Mouse (Mus musculus) limb, embryonic 15.5 days (tissue): ENCODE measurements around the gene Ncoa5. TPM values are rescaled to one million over a fixed set of nuclear protein-coding genes. Genes with fewer than 3 reads are reported as not detected.

ENCODE experiments used
- ATAC-seq: fragments of 200-750 bp; cut with Nextera tagmentation; 2 replicates; pipeline ENCODE4 v1.8.0; 2017; ENCODE audit warnings: low read depth, moderate TSS enrichment; ENCODE audit not compliant: insufficient number of reproducible peaks, low FRiP score, low TSS enrichment
- H3K27ac ChIP-seq: fragments of 300-500 bp; sonication (generic); 2 replicates; pipeline ENCODE4 v1.5.1; 2015; ENCODE audit warnings: moderate library complexity, mild to moderate bottlenecking, inconsistent platforms
- H3K27me3 ChIP-seq: fragments of 300-500 bp; sonication (generic); 2 replicates; pipeline ENCODE4 v1.6.1; 2015; ENCODE audit warnings: inconsistent platforms
- H3K36me3 ChIP-seq: fragments of 300-500 bp; sonication (generic); 2 replicates; pipeline ENCODE4 v1.6.1; 2015; ENCODE audit warnings: inconsistent platforms
- H3K4me1 ChIP-seq: fragments of 300-500 bp; sonication (generic); 2 replicates; pipeline ENCODE4 v1.6.1; 2015; ENCODE audit warnings: inconsistent platforms
- H3K4me2 ChIP-seq: fragments of 300-500 bp; sonication (generic); 2 replicates; pipeline ENCODE4 v1.6.1; 2015; ENCODE audit warnings: mild to moderate bottlenecking, inconsistent platforms
- H3K4me3 ChIP-seq: fragments of 300-500 bp; sonication (generic); 2 replicates; pipeline ENCODE4 v1.5.1; 2015; ENCODE audit warnings: mild to moderate bottlenecking, inconsistent platforms
- H3K9ac ChIP-seq: fragments of 300-500 bp; sonication (generic); 2 replicates; pipeline ENCODE4 v1.6.1; 2015; ENCODE audit warnings: inconsistent platforms
- H3K9me3 ChIP-seq: fragments of 300-500 bp; sonication (generic); 2 replicates; pipeline ENCODE4 v1.6.1; 2016; ENCODE audit warnings: inconsistent platforms
- WGBS: fragments of 180-500 bp; shearing (Covaris S2); methylation state at CpG from one replicate; pipeline ENCODE4 v1.1.7; 2015; 5-methylcytosine and 5-hydroxymethylcytosine counted together
- polyA plus RNA-seq: library from polyadenylated mRNA; unstranded; fragments of >200 nt; fragmentation: Nextera tagmentation; extraction: Ambion mirVana; gene quantifications from 2 replicates; pipeline ENCODE4 v1.2.1, GENCODE M21; 2015

Gene Ncoa5
- polyA plus RNA-seq, 1 experiment from 2014 or later: 62.9 TPM

DNA sequence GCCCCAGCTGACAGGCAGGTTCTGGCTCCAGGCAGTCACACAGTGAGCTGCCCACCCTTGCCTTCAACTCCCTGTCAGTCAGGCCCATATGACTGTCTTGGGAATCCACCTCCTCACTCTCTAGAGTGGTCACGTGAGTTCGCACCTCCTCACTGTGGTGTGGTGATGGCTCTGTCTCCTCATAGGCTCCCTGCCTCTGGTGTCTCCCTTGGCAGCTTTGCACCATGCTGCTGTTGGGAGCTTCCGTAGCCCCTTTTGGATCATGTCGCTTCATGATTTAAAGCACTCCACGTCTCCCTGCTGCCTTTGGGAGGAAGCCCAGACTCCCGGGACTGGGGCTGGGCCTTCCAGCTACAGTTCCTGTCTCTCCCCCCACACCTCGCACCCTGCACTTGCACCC, 29.8 kb upstream of the Ncoa5 start:
- Histone ChIP-seq H3K4me3 (no peak overlapping the region), H3K36me3 (no peaks in the 10 kb centered on the region), H3K4me1 (no peaks in the 10 kb centered on the region), H3K27ac (no peak overlapping the region), H3K9ac (no peak overlapping the region), H3K4me2 (no peak overlapping the region), H3K27me3 (no peaks in the 10 kb centered on the region), H3K9me3 (no peaks in the 10 kb centered on the region)
- WGBS: 37% methylated on average over 7 of the region's 7 CpGs
- no peak for ATAC-seq

DNA sequence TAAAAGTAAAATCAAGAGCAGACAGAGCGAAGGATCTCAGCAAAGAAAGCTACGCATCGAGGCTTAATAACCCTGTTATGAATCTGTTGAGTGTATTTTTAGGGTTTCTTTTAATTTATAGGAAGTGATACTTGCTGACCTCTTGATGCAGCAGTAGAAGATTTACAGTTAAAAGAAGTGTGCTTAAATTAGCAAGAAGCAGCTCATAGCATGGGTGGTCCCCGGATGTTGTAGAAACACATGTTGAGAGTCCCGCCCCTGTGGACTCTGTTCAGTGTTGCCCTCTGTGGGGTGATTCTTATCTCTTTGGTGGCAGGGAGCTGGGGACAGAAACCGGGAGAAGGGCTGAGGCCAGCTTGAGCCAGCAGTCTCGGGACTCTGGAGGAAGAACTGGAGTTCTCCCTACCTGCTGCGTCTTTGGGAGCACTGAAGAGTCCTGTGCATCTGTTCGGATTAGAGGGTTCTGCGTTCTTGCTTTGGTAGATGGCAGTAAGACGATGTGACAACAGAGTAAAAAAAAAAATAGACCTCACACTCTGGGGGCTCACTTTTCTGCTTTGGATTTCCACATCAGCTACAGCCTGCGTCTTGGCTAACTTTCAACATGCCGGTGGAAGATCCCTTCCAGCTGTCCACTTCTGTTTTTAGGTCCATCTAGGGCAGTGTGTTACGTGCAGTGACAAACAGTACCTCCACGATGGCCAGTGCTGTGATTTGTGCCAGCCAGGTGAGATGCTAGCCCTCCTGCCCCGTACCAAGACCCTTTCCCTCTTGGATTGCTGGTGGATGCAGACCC, 27.2 kb upstream of the Ncoa5 start:
- Histone ChIP-seq H3K4me2 (no peak overlapping the region), H3K4me1 (no peaks in the 10 kb centered on the region), H3K36me3 (no peaks in the 10 kb centered on the region), H3K9me3 (no peaks in the 10 kb centered on the region), H3K9ac (no peak overlapping the region), H3K4me3 (no peak overlapping the region), H3K27ac (no peak overlapping the region), H3K27me3 (0 out of 2 replicates have a peak, but pooled peaks cover under 1% of the 10 kb centered on the region)
- ATAC-seq: no peak
- 70% methylated on average over 16 of the region's 16 CpGs for WGBS

DNA sequence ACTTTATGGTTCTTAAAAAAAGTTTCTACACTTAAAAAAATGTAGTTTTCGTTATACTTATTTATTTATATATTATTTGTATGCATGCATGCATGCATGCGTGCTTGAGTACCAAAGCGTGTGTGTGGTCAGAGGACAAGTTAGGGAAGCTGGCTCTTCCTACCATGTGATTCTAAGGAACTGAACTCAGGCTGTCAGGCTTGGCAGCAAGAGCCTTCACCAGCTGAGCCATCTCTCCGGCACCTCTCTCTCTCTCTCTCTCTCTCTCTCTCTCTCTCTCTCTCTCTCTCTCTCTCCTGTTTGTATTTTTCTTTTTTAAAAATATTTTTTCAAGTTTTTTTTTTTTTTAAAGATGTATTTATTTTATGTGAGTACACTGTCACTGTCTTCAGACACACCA, 25.3 kb upstream of the Ncoa5 start:
- 90% methylated on average over 4 of the region's 4 CpGs for WGBS
- Histone ChIP-seq H3K4me3 (no peak overlapping the region), H3K9me3 (no peaks in the 10 kb centered on the region), H3K4me1 (peaks cover 11% of the 10 kb centered on the region), H3K27ac (no peak overlapping the region), H3K4me2 (no peak overlapping the region), H3K27me3 (0 out of 2 replicates have a peak, but pooled peaks cover 6% of the 10 kb centered on the region), H3K36me3 (no peaks in the 10 kb centered on the region), H3K9ac (no peak overlapping the region)
- ATAC-seq: no peak

DNA sequence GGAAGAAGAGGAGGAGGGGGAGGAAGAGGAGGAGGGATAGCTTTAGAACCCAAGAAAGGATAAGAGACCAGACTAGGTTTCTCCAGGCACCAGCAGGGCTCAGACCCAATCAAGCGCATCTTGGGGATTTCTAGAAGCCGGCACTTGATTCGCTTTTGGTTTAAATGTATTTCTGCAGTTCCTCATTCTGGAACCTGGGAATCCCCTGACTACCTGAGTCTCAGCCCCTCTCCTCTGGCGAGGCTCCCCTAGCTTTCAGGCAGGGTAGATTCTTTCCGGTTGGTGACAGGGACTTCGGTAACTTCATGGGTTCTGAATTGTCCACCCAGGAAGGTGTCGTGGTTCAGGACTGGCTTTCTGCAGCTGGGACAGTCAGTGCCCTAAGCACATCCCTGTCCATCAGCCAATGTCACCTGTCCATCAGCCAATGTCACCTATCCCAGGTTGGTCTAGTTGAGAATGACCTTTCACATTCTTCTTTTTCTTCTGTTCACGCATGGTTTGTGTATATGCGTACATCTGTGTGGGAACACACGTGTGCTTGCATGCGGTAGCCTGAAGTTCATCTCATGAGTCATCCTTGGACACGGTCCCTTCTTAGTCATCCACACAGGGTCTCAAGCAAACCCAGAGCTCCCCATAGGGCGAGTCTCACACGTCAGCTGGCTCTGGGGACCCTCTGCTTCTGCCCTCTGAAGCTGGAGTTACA, 21.9 kb upstream of the Ncoa5 start:
- Histone ChIP-seq H3K4me1 (peaks cover 11% of the 10 kb centered on the region), H3K27ac (no peak overlapping the region), H3K4me2 (peak overlapping the region; percentile 45; the same call in 1 of the 2 replicates), H3K9ac (no peak overlapping the region), H3K9me3 (no peaks in the 10 kb centered on the region), H3K4me3 (0 out of 2 replicates have a peak overlapping the region, but pooled peaks have one; percentile 30), H3K27me3 (0 out of 2 replicates have a peak, but pooled peaks cover 6% of the 10 kb centered on the region), H3K36me3 (no peaks in the 10 kb centered on the region)
- WGBS: 73% methylated on average over 14 of the region's 14 CpGs
- no peak for ATAC-seq

DNA sequence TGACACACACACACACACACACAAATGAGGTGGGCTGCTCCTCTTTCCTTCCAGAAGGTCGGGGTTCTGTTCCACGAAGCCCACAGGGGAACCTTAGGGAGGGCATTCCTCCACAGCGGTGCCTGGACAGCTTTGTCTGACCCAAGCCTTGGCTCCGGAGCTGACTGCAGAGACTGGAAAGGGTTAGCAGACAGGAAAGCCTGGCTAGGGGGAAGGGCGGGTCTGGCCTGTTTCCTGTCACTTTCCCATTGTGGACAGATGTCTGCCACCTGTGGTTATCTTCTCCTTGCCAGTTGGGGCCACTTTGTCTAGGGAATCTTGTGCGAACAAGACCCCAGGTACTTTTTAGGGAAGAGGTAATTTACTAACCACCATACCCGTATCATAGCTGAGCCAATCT, 21.2 kb upstream of the Ncoa5 start:
- Histone ChIP-seq H3K27me3 (0 out of 2 replicates have a peak, but pooled peaks cover 6% of the 10 kb centered on the region), H3K4me2 (peak overlapping the region; percentile 45), H3K4me1 (peaks cover 11% of the 10 kb centered on the region), H3K9me3 (no peaks in the 10 kb centered on the region), H3K4me3 (peak overlapping the region; percentile 30), H3K27ac (0 out of 2 replicates have a peak overlapping the region, but pooled peaks have one; percentile 22), H3K9ac (no peak overlapping the region), H3K36me3 (no peaks in the 10 kb centered on the region)
- no peak for ATAC-seq
- WGBS: 2% methylated on average over 7 of the region's 7 CpGs

DNA sequence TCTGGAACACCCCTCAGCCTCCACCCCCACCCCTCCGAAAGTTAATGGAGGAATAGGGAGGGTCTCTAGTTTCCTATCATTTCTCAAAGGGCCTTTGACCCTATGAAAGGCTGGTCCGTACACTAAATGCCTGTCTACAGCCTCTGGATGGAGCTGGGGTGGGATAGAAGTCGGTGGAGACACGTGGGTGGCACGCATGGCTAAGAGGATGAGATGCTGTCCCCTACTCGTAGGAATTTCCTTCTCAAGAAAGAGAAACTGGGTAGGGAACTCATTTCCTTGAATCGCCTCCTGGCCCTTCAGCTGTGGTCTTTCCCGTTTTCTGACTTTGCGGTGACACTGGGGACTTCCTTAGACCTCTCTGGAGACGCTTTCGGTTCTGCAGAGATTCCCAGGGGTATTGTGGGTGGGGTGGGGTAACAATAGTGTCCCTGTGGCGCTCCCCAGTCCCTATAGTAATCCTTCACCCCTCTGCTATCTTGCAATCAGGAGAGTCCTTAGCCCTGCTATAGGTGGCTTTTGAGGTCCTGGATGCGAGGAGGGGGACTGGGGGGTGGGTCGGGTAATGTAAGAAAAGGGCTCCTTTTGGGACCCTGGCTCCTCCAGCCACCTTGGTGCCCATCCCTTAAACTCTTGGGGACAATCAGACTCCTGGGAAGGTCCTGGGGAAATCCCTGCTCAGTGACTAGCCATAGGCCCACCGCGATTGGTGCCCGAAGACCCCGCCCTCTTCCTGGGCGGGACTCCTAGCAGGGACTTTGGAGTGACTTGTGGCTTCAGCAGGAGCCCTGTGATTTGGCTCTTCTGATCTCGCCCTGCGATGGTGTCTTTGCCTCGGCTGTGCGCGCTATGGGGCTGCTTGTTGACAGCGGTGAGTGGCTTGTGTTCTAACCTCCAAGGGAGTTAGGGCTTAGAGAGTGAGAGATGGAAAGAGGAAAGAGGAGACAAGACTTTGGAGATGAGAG, 20.5 kb upstream of the Ncoa5 start, which contains the start of gene Cd40:
Cd40 (plus strand) TSS at position 740 of the 965 bp plus-strand sequence.
- Histone ChIP-seq H3K27ac (0 out of 2 replicates have a peak within 1 kb of the TSS, but pooled peaks have one; percentile 22), H3K36me3 (no peaks in the 10 kb centered on the region), H3K9me3 (no peaks in the 10 kb centered on the region), H3K9ac (no peak within 1 kb of the TSS), H3K4me2 (peak within 1 kb of the TSS; percentile 45), H3K4me1 (peaks cover 11% of the 10 kb centered on the region), H3K4me3 (peak within 1 kb of the TSS; percentile 30), H3K27me3 (0 out of 2 replicates have a peak, but pooled peaks cover 6% of the 10 kb centered on the region)
- ATAC-seq: no peak
- WGBS: 16% methylated on average over 25 of the region's 25 CpGs

DNA sequence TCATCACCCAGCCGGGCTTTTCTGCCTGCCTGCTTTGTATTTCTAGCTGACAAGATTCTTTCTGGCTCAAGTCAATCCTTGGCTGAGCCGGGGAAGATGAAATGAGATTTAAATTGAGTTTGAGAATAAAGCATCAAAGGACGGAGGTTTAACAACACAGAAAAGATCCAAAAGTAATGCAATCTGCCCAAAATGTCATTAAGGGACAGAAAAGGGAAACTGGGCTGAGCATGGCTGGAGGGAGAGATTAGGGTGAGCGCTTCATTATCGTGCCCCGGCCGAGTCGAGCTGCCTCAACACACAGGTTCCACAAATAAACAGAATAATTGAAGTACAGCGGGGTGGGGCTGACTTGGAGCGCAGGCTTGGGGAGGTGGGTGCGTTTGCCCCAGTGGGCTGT, 16.9 kb upstream of the Ncoa5 start:
- no peaks in the 10 kb centered on the region for H3K9me3 ChIP-seq
- H3K27ac ChIP-seq: no peak overlapping the region
- H3K4me1 ChIP-seq: peaks cover 11% of the 10 kb centered on the region
- no peak overlapping the region for H3K9ac ChIP-seq
- H3K4me2 ChIP-seq: no peak overlapping the region
- 0 out of 2 replicates have a peak, but pooled peaks cover 3% of the 10 kb centered on the region for H3K27me3 ChIP-seq
- H3K36me3 ChIP-seq: no peaks in the 10 kb centered on the region
- no peak overlapping the region for H3K4me3 ChIP-seq
- no peak for ATAC-seq
- 45% methylated on average over 11 of the region's 11 CpGs for WGBS

DNA sequence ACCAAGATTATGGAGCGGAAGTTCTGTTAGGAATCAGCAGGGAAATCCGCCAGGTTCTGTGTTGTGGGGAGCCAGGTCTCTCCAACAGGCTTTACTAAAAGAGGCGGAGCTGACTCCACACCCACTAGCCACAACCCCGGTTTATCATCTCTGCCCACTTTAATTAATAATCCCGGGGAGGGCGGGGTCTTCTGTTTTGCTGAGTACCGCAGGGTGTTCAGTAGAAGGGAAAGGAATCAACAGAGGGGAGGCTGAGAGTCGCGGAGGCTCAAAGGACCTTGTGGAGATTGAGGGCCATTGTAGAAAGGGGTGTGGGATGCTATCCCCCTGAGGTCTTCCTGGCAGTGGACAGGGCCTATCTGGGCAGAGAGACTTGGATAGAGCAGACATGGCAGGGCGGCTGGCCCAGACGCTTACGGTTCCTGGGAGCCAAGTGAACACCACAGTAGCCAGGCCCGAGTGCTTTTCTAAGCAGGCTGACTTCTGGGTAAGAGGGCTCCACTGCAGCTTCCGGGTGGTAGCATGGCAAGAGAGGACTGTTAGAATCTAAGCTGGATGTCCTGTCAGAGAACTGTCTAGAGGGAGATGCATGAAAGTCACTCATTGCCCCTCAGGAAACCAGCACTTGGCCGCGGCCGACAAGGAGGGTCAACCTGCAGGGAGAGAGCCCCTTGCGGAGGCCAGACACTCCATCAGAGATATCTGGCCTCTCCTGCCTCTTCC, 16.3 kb upstream of the Ncoa5 start:
- Histone ChIP-seq H3K4me3 (no peak overlapping the region), H3K9ac (no peak overlapping the region), H3K4me1 (peaks cover 9% of the 10 kb centered on the region), H3K4me2 (no peak overlapping the region), H3K9me3 (no peaks in the 10 kb centered on the region), H3K27me3 (no peaks in the 10 kb centered on the region), H3K36me3 (no peaks in the 10 kb centered on the region), H3K27ac (no peak overlapping the region)
- WGBS: 80% methylated on average over 18 of the region's 18 CpGs
- ATAC-seq: no peak

DNA sequence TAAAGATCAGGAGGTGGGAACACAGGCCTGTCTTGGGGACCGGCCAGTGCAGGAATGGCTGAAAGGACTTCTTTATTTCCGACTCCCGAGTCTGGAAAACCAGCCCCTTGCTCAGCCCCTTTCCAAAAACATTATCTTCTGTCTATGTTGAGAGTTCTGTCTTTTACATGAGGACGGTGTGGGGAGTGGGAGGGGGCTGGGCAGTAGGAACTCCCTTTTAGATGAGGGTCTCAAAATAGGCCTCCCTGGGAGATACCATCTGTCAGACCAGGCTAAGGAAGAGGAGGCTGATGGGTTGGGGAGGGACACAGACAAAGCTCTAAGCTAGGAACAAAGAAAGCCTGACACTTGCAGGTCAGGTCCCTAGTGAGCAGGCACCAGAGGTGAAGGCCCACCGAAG, 14.4 kb upstream of the Ncoa5 start:
- Histone ChIP-seq H3K4me2 (no peak overlapping the region), H3K9me3 (no peaks in the 10 kb centered on the region), H3K27me3 (0 out of 2 replicates have a peak, but pooled peaks cover 4% of the 10 kb centered on the region), H3K27ac (no peak overlapping the region), H3K9ac (no peak overlapping the region), H3K4me3 (no peak overlapping the region), H3K36me3 (no peaks in the 10 kb centered on the region), H3K4me1 (no peaks in the 10 kb centered on the region)
- no peak for ATAC-seq
- WGBS: 65% methylated on average over 5 of the region's 5 CpGs

DNA sequence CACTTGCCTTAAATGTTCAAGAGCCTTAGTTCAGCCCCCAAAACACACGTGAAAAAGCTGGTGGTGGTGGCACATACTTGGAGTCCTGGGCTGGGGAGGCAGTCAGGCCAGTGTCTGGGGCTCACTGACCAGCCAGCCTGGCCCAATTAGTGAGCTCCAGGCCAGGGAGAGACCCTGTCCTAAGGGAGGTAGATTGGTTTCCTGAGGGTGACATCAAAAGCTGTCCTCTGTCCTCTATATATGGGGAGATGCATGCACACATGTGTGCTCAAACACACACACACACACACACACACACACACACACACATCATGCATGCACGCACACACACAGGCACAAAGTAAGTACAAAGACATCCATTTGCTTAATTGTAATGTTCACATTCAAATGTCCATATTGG, 9.1 kb upstream of the Ncoa5 start:
- no peak overlapping the region for H3K4me3 ChIP-seq
- H3K27ac ChIP-seq: no peak overlapping the region
- no peaks in the 10 kb centered on the region for H3K4me1 ChIP-seq
- no peak for ATAC-seq
- no peak overlapping the region for H3K9ac ChIP-seq
- H3K9me3 ChIP-seq: no peaks in the 10 kb centered on the region
- 55% methylated on average over 2 of the region's 2 CpGs for WGBS
- H3K4me2 ChIP-seq: no peak overlapping the region
- 0 out of 2 replicates have a peak, but pooled peaks cover 9% of the 10 kb centered on the region for H3K27me3 ChIP-seq
- no peaks in the 10 kb centered on the region for H3K36me3 ChIP-seq
